Mouse (Mus musculus): ENCODE data around the gene Bcap29.
"Not testable (repeated sequence)": the region's sequence is repeated elsewhere in the genome, so short reads cannot be mapped to it uniquely, and the experiment has no call there.

Bcap29 gene

GRCm38 (mm10) chr12:31634343-31635239, at the start of gene Bcap29:
TSS of gene Bcap29 (minus strand) at chr12:31634658.
- DNase-seq: peak; percentile 61

GRCm38 (mm10) chr12:31667187-31667586, 32.7 kb upstream of the Bcap29 start:
- no peak for DNase-seq

GRCm38 (mm10) chr12:31665999-31666398, 31.5 kb upstream of the Bcap29 start:
- DNase-seq: no peak

GRCm38 (mm10) chr12:31656841-31657240, 22.4 kb upstream of the Bcap29 start:
- no peak for DNase-seq

- DNase-seq: no peak
Observed at GRCm38 (mm10) chr12:31654965-31655477, 20.6 kb upstream of the Bcap29 start.

GRCm38 (mm10) chr12:31654197-31654964, 19.9 kb upstream of the Bcap29 start, which contains the start of the genes Dus4l and Cog5:
TSS of gene Dus4l (minus strand) at chr12:31654826.
TSS of gene Cog5 (plus strand) at chr12:31654869.
- DNase-seq: peak; percentile 93

- DNase-seq: no peak
Observed at GRCm38 (mm10) chr12:31653611-31654010, 19.2 kb upstream of the Bcap29 start.

- no peak for DNase-seq
Observed at GRCm38 (mm10) chr12:31635240-31635607, 766 bp upstream of the Bcap29 start.

GRCm38 (mm10) chr12:31633970-31634342, 502 bp downstream of the Bcap29 start:
- no peak for DNase-seq

GRCm38 (mm10) chr12:31628396-31628795, 6.1 kb downstream of the Bcap29 start:
- not testable (repeated sequence) for DNase-seq

GRCm38 (mm10) chr12:31625016-31625415, 9.4 kb downstream of the Bcap29 start:
- DNase-seq: no peak

GRCm38 (mm10) chr12:31620106-31620505, 14.4 kb downstream of the Bcap29 start:
- no peak for DNase-seq

- DNase-seq: no peak
Observed at GRCm38 (mm10) chr12:31613353-31613752, 21.1 kb downstream of the Bcap29 start.

- DNase-seq: no peak
Observed at GRCm38 (mm10) chr12:31608138-31608537, 26.3 kb downstream of the Bcap29 start.

- no peak for DNase-seq
Observed at GRCm38 (mm10) chr12:31604894-31605293, 29.6 kb downstream of the Bcap29 start.

- no peak for DNase-seq
Observed at GRCm38 (mm10) chr12:31603586-31603985, 30.9 kb downstream of the Bcap29 start.

GRCm38 (mm10) chr12:31594296-31594695, 40.2 kb downstream of the Bcap29 start:
- no peak for DNase-seq

GRCm38 (mm10) chr12:31592011-31592410, 42.4 kb downstream of the Bcap29 start:
- DNase-seq: no peak

GRCm38 (mm10) chr12:31583726-31584125, 50.7 kb downstream of the Bcap29 start:
- DNase-seq: no peak

- DNase-seq: no peak
Observed at GRCm38 (mm10) chr12:31582081-31582480, 52.4 kb downstream of the Bcap29 start.

GRCm38 (mm10) chr12:31581319-31581810, 53.1 kb downstream of the Bcap29 start:
- no peak for DNase-seq

- DNase-seq: peak; percentile 31
Observed at GRCm38 (mm10) chr12:31580634-31581318, 53.7 kb downstream of the Bcap29 start.

Measured in layer of hippocampus, adult 9-11 months (tissue).